Mouse (Mus musculus) common myeloid progenitor, adult 5-6 weeks (primary cell): ENCODE data around the gene Dock9. TPM values are rescaled to one million over a fixed set of nuclear protein-coding genes. Genes with fewer than 3 reads are reported as not detected.

ENCODE experiments used
- ATAC-seq: replicated peaks from 2 replicates; pipeline ENCODE4 v1.8.0; 2016; ENCODE audit warnings: low read depth, mild to moderate bottlenecking, moderate TSS enrichment, inconsistent platforms; ENCODE audit not compliant: poor library complexity, severe bottlenecking
- total RNA-seq: library from RNA; stranded (forward); fragments of 200-1000, 187-1606 nt; gene quantifications from 2 replicates; pipeline ENCODE4 v1.2.3, GENCODE M21; 2017

Gene Dock9
- total RNA-seq, 1 experiment from 2014 or later = 6.7 TPM

DNA sequence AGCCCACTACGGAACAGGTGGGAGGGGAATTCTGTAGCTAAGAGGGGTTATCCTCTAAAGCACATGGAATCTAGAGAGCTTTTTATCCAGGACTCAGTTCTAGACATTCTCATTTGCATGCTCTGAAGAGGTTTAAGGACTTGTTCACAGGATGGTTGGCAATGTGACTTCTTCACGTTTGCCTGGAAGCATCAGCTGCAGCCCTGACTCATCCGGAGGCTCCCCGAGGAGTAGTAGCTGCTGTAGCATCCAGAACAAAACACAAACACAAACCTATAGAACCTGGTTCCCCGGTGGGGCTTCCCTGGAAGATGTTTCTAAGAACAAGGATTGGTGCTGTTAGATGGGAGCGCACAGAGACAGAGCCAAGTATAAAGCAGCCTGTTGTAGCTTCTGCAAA is 195.0 kb downstream of the Dock9 start:
- no peak for ATAC-seq

- no peak for ATAC-seq
Measured at GRCm38 (mm10) chr14:121600538-121600937, 197.1 kb downstream of the Dock9 start.

GRCm38 (mm10) chr14:121597073-121597472 is 200.6 kb downstream of the Dock9 start:
- no peak for ATAC-seq

DNA sequence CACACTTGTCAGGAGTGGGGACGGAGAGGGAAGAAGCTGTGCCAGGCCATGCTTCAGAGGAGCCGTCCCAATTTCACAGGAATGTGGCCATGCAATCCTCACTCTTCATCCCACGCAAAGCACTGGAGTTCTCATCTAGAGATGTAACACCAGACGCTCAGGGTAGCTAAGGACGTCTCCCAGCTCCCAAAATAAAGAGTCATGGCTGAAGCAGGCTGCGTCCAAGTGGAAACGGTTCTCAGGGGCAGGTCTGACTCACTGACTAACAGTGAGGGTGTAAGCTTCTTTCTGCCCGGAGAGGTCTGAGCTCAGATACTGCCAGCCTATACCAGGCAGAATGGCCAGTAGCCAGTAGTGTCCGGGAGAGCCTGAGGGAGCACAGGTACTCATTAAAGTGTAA is 201.0 kb downstream of the Dock9 start:
- ATAC-seq = no peak

DNA sequence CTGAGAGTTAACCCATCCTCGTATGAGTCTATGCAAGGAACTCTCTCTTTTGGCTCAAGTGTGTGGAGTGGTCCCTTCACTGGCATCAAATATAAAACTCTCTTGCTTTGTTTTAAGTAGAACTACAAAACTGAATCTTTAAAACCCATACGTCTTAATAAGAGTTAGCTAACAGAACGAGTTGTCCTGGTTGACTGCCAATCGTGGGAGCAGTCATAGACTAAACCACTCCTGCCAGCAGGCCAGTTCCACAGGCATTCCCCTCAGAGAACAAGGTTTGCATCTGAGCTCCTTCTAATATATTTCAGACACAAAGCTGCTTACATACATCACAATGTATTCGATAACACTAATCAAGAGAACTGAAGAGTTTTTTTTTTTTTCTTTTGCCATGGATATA is 203.0 kb downstream of the Dock9 start:
- ATAC-seq = no peak

- no peak for ATAC-seq
Measured at GRCm38 (mm10) chr14:121593313-121593929, 204.2 kb downstream of the Dock9 start.

DNA sequence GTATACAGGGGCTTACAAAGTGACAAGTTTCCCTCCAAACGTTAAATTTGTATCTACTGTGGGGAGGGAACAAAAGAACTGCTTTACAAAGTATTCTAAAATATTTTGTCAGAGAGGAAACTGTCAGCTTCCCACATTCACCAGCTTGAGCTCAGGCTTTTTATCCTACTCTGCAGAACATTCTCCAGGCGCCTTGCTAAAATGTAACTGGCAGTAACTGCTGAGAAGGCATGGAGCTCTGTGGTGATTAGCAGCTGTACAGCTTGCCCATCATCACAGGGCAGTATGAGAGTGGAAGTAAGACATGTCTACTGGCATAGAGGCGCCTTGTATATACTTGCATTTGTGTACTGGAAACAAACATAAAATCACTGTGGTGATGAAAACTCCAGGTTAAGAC is 204.7 kb downstream of the Dock9 start:
- ATAC-seq = no peak

GRCm38 (mm10) chr14:121592356-121592755 is 205.3 kb downstream of the Dock9 start:
- no peak for ATAC-seq

DNA sequence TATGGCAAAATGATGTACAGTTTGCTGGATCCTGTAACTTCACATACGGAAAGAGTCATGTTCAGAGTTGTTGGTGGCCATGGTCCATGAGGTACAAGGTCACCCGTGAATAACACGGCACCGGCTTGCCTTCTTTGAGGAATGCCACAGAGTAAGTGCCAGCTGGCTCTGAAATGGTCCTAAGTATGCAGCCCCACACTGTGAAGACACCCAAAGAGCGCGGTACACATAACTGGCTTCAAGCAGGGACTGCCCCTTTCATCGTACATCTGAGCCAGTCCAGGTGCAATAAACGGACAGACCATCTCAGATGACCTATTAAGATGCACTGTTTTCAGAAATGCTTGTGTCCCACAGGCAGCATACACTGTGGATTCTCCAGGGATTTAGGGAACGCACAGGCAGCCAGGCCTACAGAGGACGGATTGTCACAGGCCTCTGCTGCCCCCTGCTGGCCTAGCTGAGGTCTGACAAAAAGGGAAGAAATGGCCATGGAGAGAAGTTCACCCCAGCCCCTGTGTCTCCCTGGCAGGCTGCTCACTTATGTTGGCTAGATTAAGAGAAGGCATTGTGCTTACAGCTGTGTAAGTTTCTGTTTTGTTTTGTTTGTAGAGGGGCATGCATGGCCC is 208.4 kb downstream of the Dock9 start:
- peak; percentile 78 for ATAC-seq

DNA sequence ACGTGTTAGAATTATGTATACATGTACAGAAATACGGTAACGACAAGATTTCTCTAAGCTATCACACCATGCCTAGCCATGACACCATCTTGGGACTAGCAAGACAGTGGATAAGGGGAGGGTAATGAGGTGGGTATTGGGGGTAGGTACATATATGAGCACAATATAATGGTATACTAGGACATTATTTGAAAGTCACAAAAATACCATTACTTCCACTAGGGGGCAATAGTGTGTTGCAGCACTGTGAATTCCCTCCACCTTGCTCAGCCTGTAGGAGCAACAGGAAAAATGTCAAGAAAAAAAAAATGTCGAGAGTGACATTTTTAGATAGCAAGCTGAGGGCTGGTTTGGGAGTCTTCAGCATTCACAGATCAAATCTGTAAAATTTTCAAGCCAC is 209.2 kb downstream of the Dock9 start:
- ATAC-seq = peak; percentile 68

GRCm38 (mm10) chr14:121585906-121586765 is 211.5 kb downstream of the Dock9 start:
- no peak for ATAC-seq

- peak; percentile 83 for ATAC-seq
Measured at GRCm38 (mm10) chr14:121579055-121579454, 218.6 kb downstream of the Dock9 start.

DNA sequence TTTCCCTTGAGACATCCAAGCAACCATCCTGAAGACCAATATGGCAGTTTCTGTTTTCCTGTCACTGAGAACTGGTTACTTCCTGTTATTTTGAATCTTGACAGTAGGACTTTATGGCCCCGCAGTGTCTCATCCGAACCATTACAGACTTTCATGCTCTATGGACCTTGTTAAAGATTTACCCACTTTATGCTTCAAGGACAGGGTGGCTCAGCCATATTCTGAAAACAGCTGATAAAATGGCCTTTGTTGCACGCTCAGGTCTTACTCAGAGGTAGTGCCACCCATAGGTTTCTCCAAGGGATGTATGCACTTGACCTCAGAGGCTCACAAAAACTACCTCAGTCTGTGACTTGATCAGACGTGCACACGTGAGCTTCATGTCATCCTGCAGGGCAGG is 224.2 kb downstream of the Dock9 start:
- no peak for ATAC-seq

- ATAC-seq = no peak
Measured at GRCm38 (mm10) chr14:121566794-121567201, 230.8 kb downstream of the Dock9 start.

DNA sequence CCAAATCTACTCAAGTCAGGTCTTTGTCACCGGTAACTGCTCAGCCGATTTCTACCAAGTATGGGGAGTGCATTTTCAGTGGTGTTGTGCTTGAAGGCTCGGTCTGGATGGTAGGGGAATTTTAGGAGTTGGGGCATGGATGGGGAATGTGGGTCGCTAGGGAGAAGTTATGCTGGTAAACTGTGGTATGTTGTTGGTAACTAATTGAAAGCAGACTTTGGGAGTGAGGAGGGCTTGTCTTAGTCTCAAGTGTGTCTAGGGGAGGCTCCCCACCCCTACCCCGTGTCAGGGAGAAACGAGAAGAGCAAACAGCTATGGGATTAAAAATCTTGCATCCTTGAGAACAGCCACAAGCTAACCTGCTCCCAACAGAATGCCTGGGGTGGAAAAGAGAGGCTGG is 231.7 kb downstream of the Dock9 start:
- ATAC-seq = no peak

DNA sequence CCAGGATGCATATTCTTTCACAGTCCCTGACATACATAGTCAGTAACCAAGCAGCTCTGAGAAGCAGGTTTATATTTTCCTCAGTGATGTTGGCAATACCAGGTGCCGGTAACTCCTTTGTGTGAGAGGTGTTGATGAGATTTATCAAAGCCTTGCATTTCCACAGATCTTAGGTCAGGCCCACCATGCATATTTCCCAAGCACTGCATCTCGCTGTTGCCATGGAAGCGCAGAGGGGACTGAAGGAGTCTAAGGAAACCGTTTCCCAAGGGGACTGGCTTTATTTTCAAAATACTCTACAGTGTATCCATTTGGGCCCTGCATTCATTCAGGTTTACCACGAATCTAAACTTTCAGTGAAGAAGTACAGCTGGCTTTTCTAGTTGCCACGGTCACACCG is 233.0 kb downstream of the Dock9 start:
- no peak for ATAC-seq

- no peak for ATAC-seq
Measured at GRCm38 (mm10) chr14:121563954-121564353, 233.7 kb downstream of the Dock9 start.

- peak; percentile 72 for ATAC-seq
Measured at GRCm38 (mm10) chr14:121559026-121559425, 238.6 kb downstream of the Dock9 start.

- ATAC-seq = no peak
Measured at GRCm38 (mm10) chr14:121556401-121557315, 241.0 kb downstream of the Dock9 start.

DNA sequence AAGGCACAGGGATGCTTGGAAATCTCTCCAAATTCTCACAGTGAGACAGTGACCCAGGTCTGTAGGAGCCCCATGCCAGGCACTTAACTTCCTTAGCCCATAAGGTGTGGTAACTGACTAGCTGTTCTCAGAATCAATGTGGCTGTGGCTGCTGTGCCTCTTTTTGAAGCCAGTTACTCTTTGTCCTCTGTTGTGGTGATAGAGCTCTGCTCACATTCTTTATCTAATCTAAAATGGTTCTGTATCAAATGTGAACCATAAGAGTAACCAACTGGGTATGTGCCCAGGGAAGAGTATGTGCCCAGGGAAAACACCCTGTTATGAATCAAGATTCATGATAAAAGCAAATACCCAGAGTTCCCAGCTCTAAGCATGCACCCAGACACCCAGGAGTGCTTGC is 243.9 kb downstream of the Dock9 start:
- no peak for ATAC-seq
